ENCODE assay signal across 12 mouse cellular contexts in genomic region chr17:31851816-31852476, GRCm38 (mm10). TPM values are rescaled to one million over a fixed set of nuclear protein-coding genes. Genes with fewer than 3 reads are reported as not detected.
DNase-seq lines count a peak whose midpoint lies in the region; ATAC-seq and TF ChIP-seq lines count a peak whose summit lies in the region.
"Had no signal": no experiment of that assay in that cellular context is flagged by ENCODE, and none has a peak within 500 bp of the region (broad histone marks: within the 10 kb centered on the region; RNA-seq: fewer than 3 reads in every experiment).

No protein-coding gene starts in this region.

- no peak for ATAC-seq in heart, embryonic 13.5 days (ENCODE audit: extremely low read depth, insufficient number of reproducible peaks, low FRiP score, low TSS enrichment)
- no peak for ATAC-seq in heart, embryonic 11.5 days (replicated peaks; ENCODE audit: insufficient number of reproducible peaks, low FRiP score, low TSS enrichment)
- no peak for ATAC-seq in lung, embryonic 14.5 days (ENCODE audit: insufficient read depth)
- no peak for ATAC-seq in stomach, embryonic 15.5 days (ENCODE audit: insufficient read depth, low FRiP score, low read depth)

- H3K9me3 ChIP-seq in heart, embryonic 13.5 days: no peaks in the 10 kb centered on the region
- no peaks in the 10 kb centered on the region for H3K9me3 ChIP-seq in heart, embryonic 11.5 days (replicated peaks; ENCODE audit: control insufficient read depth, low read length)
- no peaks in the 10 kb centered on the region for H3K9me3 ChIP-seq in lung, embryonic 14.5 days (ENCODE audit: low read depth, low read length)
- no peaks in the 10 kb centered on the region for H3K9me3 ChIP-seq in stomach, embryonic 15.5 days
- H3K9me3 ChIP-seq: hindbrain, embryonic 13.5 days; megakaryocyte, embryonic 14.5 days had no signal

- H3K4me3 ChIP-seq in heart, embryonic 13.5 days: no peak overlapping the region
- no peak overlapping the region for H3K4me3 ChIP-seq in heart, embryonic 11.5 days (ENCODE audit: low read depth, low read length)
- no peak overlapping the region for H3K4me3 ChIP-seq in lung, embryonic 14.5 days (ENCODE audit: low read depth, low read length)
- no peak overlapping the region for H3K4me3 ChIP-seq in stomach, embryonic 15.5 days (replicated peaks)
- H3K4me3 ChIP-seq: layer of hippocampus, adult 2 months; left cerebral cortex, adult 2 months had no signal

- no peak for TF ChIP-seq CTCF in lung, embryonic 14.5 days (IDR thresholded peaks at IDR 0.05; ENCODE audit: low read depth)

- 81% methylated on average over 6 of the region's 6 CpGs for WGBS in heart, embryonic 13.5 days
- 80% methylated on average over 6 of the region's 6 CpGs for WGBS in heart, embryonic 11.5 days (ENCODE audit: insufficient replicate concordance)
- WGBS in lung, embryonic 14.5 days: 69% methylated on average over 6 of the region's 6 CpGs
- WGBS in stomach, embryonic 15.5 days: 71% methylated on average over 6 of the region's 6 CpGs

- peak overlapping the region; percentile 86; the same call in 1 of the 2 replicates for H3K4me2 ChIP-seq in heart, embryonic 13.5 days
- H3K4me2 ChIP-seq in heart, embryonic 11.5 days: no peak overlapping the region
- H3K4me2 ChIP-seq in lung, embryonic 14.5 days: peak overlapping the region; percentile 35; the same call in 1 of the 2 replicates
- peak overlapping the region; percentile 54; the same call in 1 of the 2 replicates for H3K4me2 ChIP-seq in stomach, embryonic 15.5 days

- peaks cover 56% of the 10 kb centered on the region for H3K36me3 ChIP-seq in heart, embryonic 13.5 days
- H3K36me3 ChIP-seq in heart, embryonic 11.5 days (ENCODE audit: control insufficient read depth, insufficient read depth, low read length): peaks cover 36% of the 10 kb centered on the region
- H3K36me3 ChIP-seq in lung, embryonic 14.5 days (ENCODE audit: insufficient read depth): peaks cover 62% of the 10 kb centered on the region
- peaks cover 40% of the 10 kb centered on the region for H3K36me3 ChIP-seq in stomach, embryonic 15.5 days

- DNase-seq in lung, embryonic 14.5 days: no peak
- DNase-seq in lung, adult 18-20 months: no peak
- DNase-seq in induced T-regulatory cell, adult 2 months (ENCODE audit: low read depth): peak; percentile 50
- DNase-seq in spleen, postnatal 4 days (ENCODE audit: low spot score in 2 of 2): no peak
- DNase-seq: cerebellum, adult 18-20 months had no signal

- H3K4me1 ChIP-seq in heart, embryonic 13.5 days: peaks cover 37% of the 10 kb centered on the region
- H3K4me1 ChIP-seq in heart, embryonic 11.5 days (ENCODE audit: control insufficient read depth, insufficient read depth, low read length): peaks cover 26% of the 10 kb centered on the region
- H3K4me1 ChIP-seq in lung, embryonic 14.5 days (ENCODE audit: insufficient read depth): peaks cover 13% of the 10 kb centered on the region
- H3K4me1 ChIP-seq in stomach, embryonic 15.5 days: peaks cover 26% of the 10 kb centered on the region

- H3K9ac ChIP-seq in heart, embryonic 13.5 days: peak overlapping the region; percentile 98
- no peak overlapping the region for H3K9ac ChIP-seq in heart, embryonic 11.5 days (ENCODE audit: low read depth, low read length)
- no peak overlapping the region for H3K9ac ChIP-seq in lung, embryonic 14.5 days
- no peak overlapping the region for H3K9ac ChIP-seq in stomach, embryonic 15.5 days

- no peak overlapping the region for H3K27ac ChIP-seq in heart, embryonic 13.5 days (replicated peaks)
- H3K27ac ChIP-seq in heart, embryonic 11.5 days (ENCODE audit: low read depth, low read length): no peak overlapping the region
- no peak overlapping the region for H3K27ac ChIP-seq in lung, embryonic 14.5 days (ENCODE audit: low read depth)
- 0 out of 2 replicates have a peak overlapping the region, but pooled peaks have one; percentile 42 for H3K27ac ChIP-seq in stomach, embryonic 15.5 days
- H3K27ac ChIP-seq: hindbrain, embryonic 13.5 days; layer of hippocampus, adult 2 months; left cerebral cortex, adult 2 months had no signal

- no peaks in the 10 kb centered on the region for H3K27me3 ChIP-seq in heart, embryonic 13.5 days (replicated peaks)
- H3K27me3 ChIP-seq in heart, embryonic 11.5 days (ENCODE audit: control insufficient read depth, insufficient read depth, low read length): no peaks in the 10 kb centered on the region
- no peaks in the 10 kb centered on the region for H3K27me3 ChIP-seq in lung, embryonic 14.5 days (ENCODE audit: insufficient read depth, low read length)
- H3K27me3 ChIP-seq in stomach, embryonic 15.5 days (replicated peaks): no peaks in the 10 kb centered on the region
- H3K27me3 ChIP-seq: hindbrain, embryonic 13.5 days had no signal

RNA-seq across cellular contexts. Expression of gene Sik1, which starts 3.7 kb away (rescaled TPM):
- 17.2 and 17.6 TPM in 2 replicates for polyA plus RNA-seq in heart, embryonic 13.5 days (2015; fragmentation: Nextera tagmentation; extraction: Ambion mirVana)
- polyA plus RNA-seq in heart, embryonic 11.5 days (2014; fragmentation: Nextera tagmentation; extraction: Ambion mirVana): 21.7 and 24.3 TPM in 2 replicates
- polyA plus RNA-seq in lung, embryonic 14.5 days (2014; fragmentation: Nextera tagmentation; extraction: Ambion mirVana): 25.0 and 26.2 TPM in 2 replicates
- 19.6 and 21.8 TPM in 2 replicates for polyA plus RNA-seq in stomach, embryonic 15.5 days (2015; fragmentation: Nextera tagmentation; extraction: Ambion mirVana)
